Mouse (Mus musculus) midbrain, postnatal 0 days (tissue): ENCODE measurements at regions not wholly inside any gene's neighbourhood (a gene's known extent, or its start where the extent isn't known, plus 50 kb on each side); places are given as distances from the start of the nearest gene placed in this dataset.

Experiments
- ATAC-seq: fragments of 200-750 bp; cut with Nextera tagmentation; 2 replicates; pipeline ENCODE4 v1.8.0; 2017; ENCODE audit warnings: moderate number of reproducible peaks, mild to moderate bottlenecking, moderate TSS enrichment, moderate library complexity; ENCODE audit not compliant: low FRiP score
- DNase-seq: peaks from one replicate; pipeline ENCODE4 v3.0.0-alpha.2; 2015; ENCODE audit warnings: low spot score
- H3K27ac ChIP-seq: fragments of 300-500 bp; sonication (generic); 2 replicates; pipeline ENCODE4 v1.5.1; 2014; ENCODE audit warnings: low read depth, mild to moderate bottlenecking, low read length, mixed read lengths
- H3K27me3 ChIP-seq: fragments of 300-500 bp; sonication (generic); 2 replicates; pipeline ENCODE4 v1.6.1; 2014; ENCODE audit warnings: low read length, control low read depth, mixed read lengths; ENCODE audit not compliant: insufficient read depth
- H3K36me3 ChIP-seq: fragments of 300-500 bp; sonication (generic); 2 replicates; pipeline ENCODE4 v1.6.1; 2014; ENCODE audit warnings: low read length, control low read depth, mixed read lengths; ENCODE audit not compliant: insufficient read depth
- H3K4me1 ChIP-seq: fragments of 300-500 bp; sonication (generic); 2 replicates; pipeline ENCODE4 v1.6.1; 2014; ENCODE audit warnings: mild to moderate bottlenecking, control low read depth, antibody characterized with exemption, low read length, mixed read lengths; ENCODE audit not compliant: insufficient read depth
- H3K4me2 ChIP-seq: fragments of 300-500 bp; sonication (generic); 2 replicates; pipeline ENCODE4 v1.6.1; 2014; ENCODE audit warnings: low read depth, mild to moderate bottlenecking, low read length, mixed read lengths; ENCODE audit not compliant: poor library complexity, severe bottlenecking
- H3K4me3 ChIP-seq: fragments of 300-500 bp; sonication (generic); 2 replicates; pipeline ENCODE4 v1.5.1; 2014; ENCODE audit warnings: low read depth, mild to moderate bottlenecking, low read length, moderate library complexity
- H3K9ac ChIP-seq: fragments of 300-500 bp; sonication (generic); replicated peaks from 2 replicates; pipeline ENCODE4 v1.6.1; 2014; ENCODE audit warnings: mild to moderate bottlenecking, low read length, moderate library complexity, mixed read lengths; ENCODE audit not compliant: poor library complexity, severe bottlenecking
- H3K9me3 ChIP-seq: fragments of 300-500 bp; sonication (generic); 2 replicates; pipeline ENCODE4 v1.6.1; 2016; ENCODE audit warnings: low read length, control low read depth
- CTCF ChIP-seq: IDR thresholded peaks from 2 replicates; pipeline ENCODE4 v1.5.1; 2016; ENCODE audit warnings: antibody characterized with exemption, mild to moderate bottlenecking
- WGBS: fragments of 180-500 bp; shearing (Covaris S2); extraction: QIAGEN DNeasy Blood & Tissue Kit; methylation state at CpG from one replicate; pipeline ENCODE4 v1.1.7; 2014; 5-methylcytosine and 5-hydroxymethylcytosine counted together

DNA sequence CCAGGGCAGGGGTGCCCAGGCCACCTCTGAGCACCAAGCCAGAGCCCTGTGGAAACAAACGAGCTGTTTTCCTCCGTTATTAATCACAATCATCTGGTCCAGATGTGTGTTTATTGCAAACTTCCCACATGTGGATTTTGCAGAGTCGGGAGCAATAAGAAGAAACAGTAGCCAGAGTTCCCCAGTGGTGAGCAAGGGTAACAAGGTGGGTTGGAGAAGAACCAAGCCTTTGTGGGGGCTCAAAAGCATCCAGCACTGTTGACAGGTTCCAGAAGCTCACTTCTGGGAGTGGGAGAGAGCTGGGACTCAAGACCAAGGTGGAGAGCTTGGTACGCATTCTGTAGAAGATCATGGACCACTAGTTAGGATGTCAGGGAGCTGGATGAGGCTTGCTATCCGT is 63.6 kb downstream of the Hif1an start:
- Histone ChIP-seq H3K4me2 (no peak overlapping the region), H3K27me3 (no peaks in the 10 kb centered on the region), H3K4me3 (no peak overlapping the region), H3K9me3 (no peaks in the 10 kb centered on the region), H3K27ac (no peak overlapping the region), H3K36me3 (no peaks in the 10 kb centered on the region), H3K9ac (no peak overlapping the region), H3K4me1 (no peaks in the 10 kb centered on the region)
- no peak for TF ChIP-seq CTCF
- no peak for ATAC-seq
- DNase-seq, result no peak
- 86% methylated on average over 5 of the region's 5 CpGs for WGBS

DNA sequence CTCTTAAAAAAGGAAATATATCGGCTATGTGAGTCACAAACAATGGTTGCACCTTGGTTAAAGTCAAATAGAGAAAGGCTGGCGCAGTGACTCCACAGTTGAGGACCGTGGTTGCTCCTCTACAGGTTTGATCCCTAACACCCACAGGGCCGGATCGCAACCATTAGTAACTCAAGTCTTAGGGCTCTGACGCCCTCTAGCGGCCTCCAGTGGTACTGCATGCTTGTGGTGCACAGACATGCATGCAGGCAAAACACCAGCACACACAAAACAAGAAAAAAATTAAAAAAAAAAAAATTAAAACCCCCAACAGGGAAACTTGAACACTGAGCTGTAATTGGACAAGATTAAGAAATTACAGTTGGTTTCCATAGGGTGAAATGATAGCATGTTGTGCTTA is 67.1 kb downstream of the Hif1an start:
- Histone ChIP-seq H3K27ac (no peak overlapping the region), H3K27me3 (peaks cover 8% of the 10 kb centered on the region), H3K4me1 (no peaks in the 10 kb centered on the region), H3K4me2 (no peak overlapping the region), H3K4me3 (no peak overlapping the region), H3K36me3 (no peaks in the 10 kb centered on the region), H3K9me3 (no peaks in the 10 kb centered on the region), H3K9ac (no peak overlapping the region)
- ATAC-seq (no peak), DNase-seq (no peak)
- 67% methylated on average over 7 of the region's 7 CpGs for WGBS
- TF ChIP-seq CTCF, result peak; percentile 44

DNA sequence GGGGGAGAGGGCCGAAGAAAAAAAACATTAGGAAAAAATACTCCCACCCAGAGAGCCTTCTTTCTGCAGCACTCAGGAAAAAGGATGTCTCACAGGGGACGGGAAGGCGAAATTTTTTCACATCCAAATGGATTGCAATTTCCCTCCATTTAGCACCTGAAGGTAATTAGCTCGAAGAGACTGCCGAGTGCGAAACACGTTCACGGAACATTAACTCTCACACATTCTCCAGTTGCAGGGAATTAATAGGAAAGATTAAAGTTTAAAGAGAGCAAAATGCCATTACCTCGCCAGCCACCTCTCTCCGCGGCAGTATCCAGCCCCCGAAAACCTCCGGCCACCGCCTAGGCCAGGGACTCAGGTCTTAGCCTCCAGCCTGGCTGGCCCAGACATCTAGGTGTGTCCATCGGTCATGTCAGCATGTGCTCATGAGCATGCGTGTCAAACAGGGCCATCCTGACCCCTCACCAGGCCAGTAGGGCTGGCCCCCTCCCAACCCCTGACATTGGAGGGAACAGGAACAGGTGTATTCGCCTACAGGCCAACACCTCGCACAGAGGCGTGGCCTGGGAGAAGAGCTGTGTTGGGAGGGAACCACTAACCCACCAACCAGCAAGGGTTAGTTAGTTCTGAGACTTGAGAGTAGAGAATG is 68.8 kb downstream of the Hif1an start:
- no peaks in the 10 kb centered on the region for H3K36me3 ChIP-seq

GRCm38 (mm10) chr19:44637145-44637719 is 74.6 kb downstream of the Hif1an start:
- H3K9me3 ChIP-seq, result no peaks in the 10 kb centered on the region
- WGBS, result 72% methylated on average over 9 of the region's 9 CpGs
- H3K27ac ChIP-seq, result no peak overlapping the region
- H3K4me3 ChIP-seq, result no peak overlapping the region
- H3K27me3 ChIP-seq, result peaks cover 30% of the 10 kb centered on the region
- ATAC-seq, result no peak
- H3K36me3 ChIP-seq, result no peaks in the 10 kb centered on the region
- DNase-seq, result no peak
- H3K4me1 ChIP-seq, result peaks cover 2% of the 10 kb centered on the region; the same call in 1 of the 2 replicates
- H3K9ac ChIP-seq, result no peak overlapping the region
- TF ChIP-seq CTCF, result no peak
- H3K4me2 ChIP-seq, result no peak overlapping the region

More for the DNA sequence above, 68.8 kb downstream of the Hif1an start:
- no peak overlapping the region for H3K27ac ChIP-seq
- H3K27me3 ChIP-seq, result peaks cover 14% of the 10 kb centered on the region
- peak; percentile 37 for DNase-seq
- no peaks in the 10 kb centered on the region for H3K4me1 ChIP-seq
- no peaks in the 10 kb centered on the region for H3K9me3 ChIP-seq
- H3K9ac ChIP-seq, result no peak overlapping the region
- no peak for TF ChIP-seq CTCF
- H3K4me3 ChIP-seq, result no peak overlapping the region
- no peak for ATAC-seq
- H3K4me2 ChIP-seq, result no peak overlapping the region
- WGBS, result 79% methylated on average over 19 of the region's 19 CpGs

DNA sequence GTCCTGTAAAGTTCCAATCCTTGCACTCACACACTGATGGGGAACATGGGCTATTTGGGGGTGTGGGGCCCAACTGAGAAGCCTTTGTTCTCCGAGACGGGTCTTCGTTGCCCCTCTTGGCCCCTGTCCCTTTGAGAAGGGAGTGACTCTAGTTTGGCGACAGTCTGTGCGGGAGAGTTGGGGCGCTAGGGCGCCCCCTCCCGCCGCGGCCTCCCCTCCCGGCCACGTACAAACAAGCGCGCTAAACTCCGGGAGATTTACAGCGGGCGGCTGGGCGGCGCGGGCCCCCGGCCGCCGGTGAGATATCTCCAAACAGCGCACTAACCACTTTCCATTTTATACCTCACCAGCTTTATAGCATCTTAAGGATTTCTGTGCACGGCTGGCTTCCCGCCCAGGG is 77.4 kb downstream of the Hif1an start:
- ATAC-seq (no peak), DNase-seq (no peak)
- peak overlapping the region; percentile 61 for H3K4me2 ChIP-seq
- H3K9ac ChIP-seq, result no peak overlapping the region
- peaks cover 2% of the 10 kb centered on the region; the same call in 1 of the 2 replicates for H3K4me1 ChIP-seq
- no peak for TF ChIP-seq CTCF
- H3K4me3 ChIP-seq, result peak overlapping the region; percentile 31; the same call in 1 of the 2 replicates
- H3K9me3 ChIP-seq, result no peaks in the 10 kb centered on the region
- 1% methylated on average over 21 of the region's 26 CpGs for WGBS
- no peak overlapping the region for H3K27ac ChIP-seq
- no peaks in the 10 kb centered on the region for H3K36me3 ChIP-seq
- H3K27me3 ChIP-seq, result peaks cover 25% of the 10 kb centered on the region

GRCm38 (mm10) chr19:44640551-44640950 is 77.9 kb downstream of the Hif1an start:
- peaks cover 2% of the 10 kb centered on the region; the same call in 1 of the 2 replicates for H3K4me1 ChIP-seq
- H3K4me2 ChIP-seq, result peak overlapping the region; percentile 61
- no peak for DNase-seq
- H3K4me3 ChIP-seq, result peak overlapping the region; percentile 31; the same call in 1 of the 2 replicates
- 0% methylated on average over 1 of the region's 1 CpGs for WGBS
- peaks cover 20% of the 10 kb centered on the region for H3K27me3 ChIP-seq
- ATAC-seq, result no peak
- H3K9ac ChIP-seq, result no peak overlapping the region
- H3K36me3 ChIP-seq, result no peaks in the 10 kb centered on the region
- TF ChIP-seq CTCF, result no peak
- H3K27ac ChIP-seq, result no peak overlapping the region
- H3K9me3 ChIP-seq, result no peaks in the 10 kb centered on the region
